Mouse (Mus musculus) urinary bladder, adult 2 months (tissue): ENCODE results near the gene Dtx4. TPM values are rescaled to one million over a fixed set of nuclear protein-coding genes. Genes with fewer than 3 reads are reported as not detected.
A peak's percentile ranks its signal among the peaks of the same experiment; 100 is the strongest.
"Not testable (repeated sequence)": the region's sequence is repeated elsewhere in the genome, so short reads cannot be mapped to it uniquely, and the experiment has no call there.

Experiments used
- DNase-seq: peaks from one replicate; pipeline ENCODE4 v3.0.0; 2022; ENCODE audit warnings: low spot score
- polyA plus RNA-seq: library from polyadenylated mRNA; depleted of rRNA; stranded (reverse); fragments of >200 nt; gene quantifications from 2 replicates; pipeline ENCODE4 v1.2.3, GENCODE M21; 2012; rRNA removed

The Dtx4 gene
- polyA plus RNA-seq: 12.6 and 16.8 TPM in 2 replicates

DNA sequence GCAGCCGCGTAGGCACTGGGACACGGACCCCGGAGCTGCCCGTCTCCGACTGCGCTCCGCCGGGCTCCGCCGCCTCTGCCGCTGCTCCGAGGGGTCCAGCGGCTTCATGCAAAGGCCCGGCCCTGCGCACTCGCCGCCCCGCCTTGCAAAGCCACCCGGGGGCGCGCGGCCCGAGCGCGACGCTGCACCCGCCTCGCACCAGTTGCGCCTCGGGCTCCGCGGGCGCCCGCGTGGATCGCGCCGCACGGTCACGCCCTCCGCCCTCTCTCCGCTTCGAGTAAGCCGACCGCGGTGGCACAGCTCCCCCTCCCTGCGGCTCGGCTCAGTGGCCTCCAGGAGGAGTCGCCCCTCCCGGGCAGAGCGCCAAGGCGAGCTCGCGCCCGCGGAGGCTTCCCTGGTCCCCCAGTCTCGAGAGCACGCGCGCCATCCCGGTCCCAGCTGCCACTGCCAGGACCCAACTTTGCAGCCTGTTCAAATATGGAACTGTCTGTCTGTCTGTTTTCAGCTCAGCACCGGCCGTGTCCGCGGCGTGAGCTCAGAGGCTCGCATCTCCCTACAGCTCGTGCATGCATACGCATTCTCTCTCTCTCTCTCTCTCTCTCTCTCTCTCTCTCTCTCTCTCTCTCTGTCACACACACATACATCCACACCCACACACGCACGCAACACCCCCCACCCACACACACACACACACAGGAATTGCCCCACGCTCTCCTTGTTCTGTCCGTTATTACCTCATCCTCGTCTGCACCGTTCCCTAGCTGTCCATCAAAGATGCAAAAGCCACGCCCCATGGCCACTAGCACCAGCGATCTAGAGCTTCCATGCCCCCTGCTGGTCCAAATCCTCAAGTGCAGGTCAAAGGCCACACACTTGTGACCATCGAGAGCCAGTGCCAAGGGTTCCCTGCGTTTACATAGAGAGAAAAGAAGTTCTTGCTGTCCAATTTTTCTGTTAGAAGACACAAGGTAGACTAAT lies at the start of gene Dtx4:
Gene Dtx4 (minus strand): TSS at position 85 of the 978 bp plus-strand sequence.
- peak; percentile 92 for DNase-seq

DNA sequence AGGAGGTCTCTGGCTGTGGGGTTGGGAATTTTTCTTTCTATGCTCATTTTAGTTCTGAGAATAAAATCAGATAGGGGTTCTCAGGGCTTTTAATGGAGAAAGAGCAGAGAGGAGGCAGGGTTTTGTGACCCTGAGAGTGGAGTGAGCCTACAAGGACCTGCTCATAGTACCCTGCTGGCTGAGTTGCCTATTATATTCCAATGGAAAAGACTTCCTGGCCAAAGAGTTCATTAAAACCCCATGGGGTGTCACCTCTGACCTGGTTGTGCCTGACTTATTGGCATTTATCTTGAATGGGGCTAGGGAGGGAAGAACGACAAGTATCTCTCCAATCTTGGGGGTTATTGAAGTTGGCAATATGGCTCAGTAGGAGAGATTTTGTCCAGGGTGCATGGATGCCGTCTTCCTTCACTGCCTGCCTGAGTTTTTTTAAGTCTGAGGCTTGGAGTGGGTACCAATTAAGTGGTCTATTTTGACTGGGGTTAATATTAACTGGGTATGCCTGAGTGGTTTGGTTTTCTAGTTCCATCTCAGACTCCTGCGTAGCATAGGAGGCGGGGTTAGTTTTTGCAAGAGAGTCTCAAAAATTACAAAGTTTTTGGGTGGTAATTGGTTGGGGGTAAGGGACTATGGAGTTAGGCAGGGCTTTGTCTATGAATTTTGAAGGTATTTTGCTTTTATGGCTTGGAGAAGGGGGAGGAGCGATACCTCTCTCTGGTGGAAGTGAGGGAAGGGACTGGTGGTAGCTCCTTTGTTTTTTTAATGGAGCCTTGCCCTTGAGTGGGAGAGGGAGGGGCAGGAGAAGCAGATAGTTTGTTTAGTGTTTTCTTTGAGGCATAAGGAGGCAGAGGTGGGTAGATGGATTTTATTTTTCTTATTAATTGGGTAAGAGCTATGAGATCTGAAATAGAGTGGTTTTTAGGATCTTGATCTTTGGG lies 49.0 kb upstream of the Dtx4 start:
- no peak for DNase-seq

DNA sequence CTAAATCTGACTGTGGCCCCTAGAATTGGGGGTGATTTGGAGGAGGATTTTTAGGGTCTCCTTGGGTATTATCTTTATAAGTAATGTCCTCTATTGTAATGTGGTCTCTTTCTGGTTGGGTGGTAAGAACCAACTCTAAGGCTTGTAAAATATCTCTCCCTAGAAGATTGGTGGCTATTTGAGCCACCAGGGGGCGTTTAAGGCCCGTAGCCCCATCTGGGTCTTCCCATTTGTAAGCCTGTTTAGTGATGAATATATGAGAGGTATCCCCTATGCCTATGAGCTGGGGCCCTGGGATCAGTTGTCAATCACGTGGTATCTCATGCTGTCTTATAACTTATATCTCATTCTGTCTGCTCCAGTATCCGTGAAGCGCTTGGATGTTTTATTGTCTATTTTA lies 47.9 kb upstream of the Dtx4 start:
- no peak for DNase-seq

DNA sequence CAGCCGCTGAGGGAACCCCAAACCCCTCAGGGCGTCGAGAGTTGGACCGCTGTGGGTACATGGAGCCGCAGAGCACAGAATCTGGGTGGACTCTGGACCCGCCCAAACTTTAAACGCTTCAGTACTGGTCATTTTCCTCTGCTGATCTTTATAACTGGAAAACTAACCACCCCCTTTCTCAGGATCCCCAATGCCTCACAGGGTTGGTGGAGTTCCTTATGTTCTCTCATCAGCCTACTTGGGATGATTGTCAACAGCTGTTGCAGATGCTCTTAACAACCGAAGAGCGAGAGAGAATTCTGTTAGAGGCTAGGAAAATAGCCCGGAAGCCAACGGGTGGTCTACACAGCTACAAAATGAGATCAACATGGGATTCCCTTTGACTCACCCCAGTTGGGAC lies 44.2 kb upstream of the Dtx4 start, which contains the start of gene Fam111a:
Gene Fam111a (plus strand): TSS at position 301 of the 400 bp plus-strand sequence.
- DNase-seq: not testable (repeated sequence)

DNA sequence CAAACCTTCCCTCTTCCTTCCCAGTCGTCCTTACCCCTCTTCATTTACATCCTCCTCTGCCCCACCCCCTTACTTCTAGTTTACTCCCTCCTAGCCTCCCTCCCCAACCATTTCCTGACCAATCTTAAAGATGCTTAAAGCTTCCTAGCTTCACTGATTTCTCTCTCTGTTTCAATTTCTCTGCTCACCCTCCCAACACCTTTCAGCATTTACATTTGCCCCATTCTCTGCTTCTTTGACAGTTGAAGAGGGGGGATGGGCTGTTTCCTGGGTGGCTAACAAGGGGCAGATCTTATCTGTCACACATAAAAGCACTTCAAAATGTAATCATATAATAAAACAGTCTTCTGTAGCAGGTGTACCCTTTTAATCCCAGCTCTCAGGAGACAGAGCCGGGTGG lies 40.4 kb upstream of the Dtx4 start:
- no peak for DNase-seq

DNA sequence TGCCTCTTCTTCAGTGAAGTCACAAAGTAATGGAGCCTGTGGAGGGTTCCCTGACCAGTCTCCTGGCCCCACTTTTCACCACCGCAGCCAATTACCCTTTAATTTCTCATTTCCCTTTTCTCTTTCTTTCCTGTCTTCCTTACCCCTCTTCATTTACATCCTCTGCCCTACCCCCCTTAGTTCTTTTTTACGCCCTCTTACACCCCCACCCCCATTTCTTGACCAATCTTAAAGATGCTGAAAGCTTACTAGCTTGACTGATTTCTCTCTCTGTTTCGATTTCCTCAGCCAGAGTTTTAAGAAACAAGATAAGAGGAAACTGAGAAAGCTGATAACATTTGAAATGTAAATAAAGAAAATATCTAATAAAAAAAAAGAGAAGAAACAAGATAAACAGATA lies 39.5 kb upstream of the Dtx4 start:
- DNase-seq: no peak

DNA sequence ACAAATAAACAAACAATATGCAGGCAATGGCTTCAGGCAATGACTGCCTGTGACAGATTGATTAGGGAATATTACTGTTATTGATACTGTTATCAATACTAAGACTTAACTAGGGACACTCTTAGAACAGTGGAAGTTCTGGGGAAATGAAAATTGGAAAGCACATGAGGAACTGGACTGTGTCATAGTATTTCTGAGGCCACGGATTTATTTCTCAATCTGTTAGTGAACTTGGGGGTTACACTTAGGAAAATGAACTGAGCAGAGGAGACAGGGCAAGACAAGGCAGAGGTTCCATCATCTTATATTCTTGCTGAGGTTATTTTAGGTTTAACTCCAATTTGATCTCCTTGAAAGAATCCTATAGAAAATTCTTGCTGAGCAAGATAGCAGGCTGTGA lies 38.7 kb upstream of the Dtx4 start:
- DNase-seq: no peak

DNA sequence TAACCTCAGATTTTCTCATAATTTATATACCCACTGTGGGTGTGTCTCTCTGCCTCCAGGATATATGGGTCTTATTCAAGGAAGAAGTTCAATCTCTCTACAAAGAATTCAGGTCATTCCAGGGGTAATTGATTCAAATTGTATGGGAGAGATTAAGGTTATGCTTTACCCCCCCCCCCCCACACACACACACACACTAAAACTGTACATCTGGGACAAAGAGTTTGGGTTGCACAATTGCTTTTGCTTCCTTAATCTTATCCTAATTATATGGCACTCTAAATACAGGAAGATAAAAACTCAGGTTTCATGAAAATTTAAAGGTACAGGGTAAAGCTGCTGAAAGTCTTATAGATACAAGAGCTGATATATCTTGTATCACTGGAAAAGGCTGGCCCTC lies 35.9 kb upstream of the Dtx4 start:
- DNase-seq: no peak

DNA sequence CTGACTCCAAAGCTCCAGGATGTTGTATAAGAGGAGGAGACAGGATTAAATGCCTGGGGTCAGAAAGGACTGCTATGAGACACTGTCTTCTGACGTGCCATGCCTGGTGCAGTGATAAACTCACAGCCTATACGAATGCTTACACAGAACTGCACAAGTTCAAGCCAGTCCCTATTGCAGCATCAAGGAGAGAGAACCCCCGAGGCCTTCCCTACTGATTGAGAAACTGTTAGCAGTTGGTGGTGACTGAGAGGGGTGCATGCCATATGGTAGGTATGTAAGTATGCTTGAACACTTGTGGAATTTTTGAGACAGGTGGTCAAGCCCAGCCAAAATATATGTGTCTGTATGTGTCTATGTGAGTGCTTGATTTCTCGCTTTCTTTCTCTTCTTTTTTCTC lies 22.1 kb upstream of the Dtx4 start:
- DNase-seq: no peak

DNA sequence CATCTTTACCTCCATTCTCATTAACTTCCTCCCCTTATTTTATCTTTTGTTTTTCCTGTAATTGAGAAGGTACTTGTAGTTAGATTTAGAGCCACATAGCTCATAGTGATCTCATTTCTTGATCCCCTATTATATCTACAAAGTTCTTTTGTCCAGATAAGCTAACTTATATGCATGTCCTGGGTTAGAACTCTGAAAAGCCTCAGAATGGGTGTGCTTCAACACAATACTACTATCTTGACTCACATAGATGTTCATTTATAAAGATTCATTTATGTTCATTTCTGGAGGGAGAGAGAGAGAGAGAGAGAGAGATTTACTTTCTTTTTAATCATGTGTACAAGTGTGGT lies 17.3 kb upstream of the Dtx4 start:
- DNase-seq: no peak

DNA sequence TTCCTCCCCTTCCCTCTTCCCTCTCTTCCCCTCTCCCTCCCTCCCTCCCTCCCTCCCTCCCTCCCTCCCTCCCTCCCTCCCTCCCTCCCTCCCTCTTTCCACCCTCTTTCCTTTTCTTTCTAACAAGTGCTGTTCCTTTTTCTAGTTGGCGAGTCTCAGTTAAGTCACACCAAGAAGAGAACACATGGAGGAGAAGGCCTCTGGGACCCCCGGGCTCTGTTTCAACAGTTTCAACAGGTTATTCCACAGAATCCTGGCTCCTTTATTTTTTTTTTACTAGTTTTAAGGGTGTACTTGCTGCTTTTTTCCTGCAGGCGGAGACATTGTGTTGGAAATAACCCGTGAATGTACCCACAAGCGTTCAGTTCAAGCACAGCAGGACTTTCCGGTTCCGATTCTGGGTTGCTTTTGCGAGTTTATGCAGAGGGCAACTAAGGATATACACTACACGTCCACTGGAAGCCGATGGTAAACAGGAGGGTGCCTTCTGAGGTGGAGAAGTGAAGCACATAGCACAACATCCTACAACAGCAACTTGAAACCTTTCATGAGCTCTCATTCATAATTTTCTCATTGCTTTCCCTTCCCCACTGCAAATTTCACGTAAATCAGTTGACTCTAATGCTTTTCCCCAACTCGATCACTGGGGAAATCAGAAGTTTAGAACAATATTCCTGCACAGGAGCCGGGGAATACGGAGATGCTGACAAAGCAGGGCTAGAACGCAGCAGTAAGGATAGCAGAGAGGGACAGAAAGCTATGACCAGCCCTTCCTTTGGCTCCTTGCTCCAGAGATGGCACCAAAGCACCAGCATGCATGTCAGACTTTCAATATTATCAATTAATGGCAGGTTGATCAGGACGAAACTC lies 16.7 kb upstream of the Dtx4 start:
- DNase-seq: peak; percentile 31

DNA sequence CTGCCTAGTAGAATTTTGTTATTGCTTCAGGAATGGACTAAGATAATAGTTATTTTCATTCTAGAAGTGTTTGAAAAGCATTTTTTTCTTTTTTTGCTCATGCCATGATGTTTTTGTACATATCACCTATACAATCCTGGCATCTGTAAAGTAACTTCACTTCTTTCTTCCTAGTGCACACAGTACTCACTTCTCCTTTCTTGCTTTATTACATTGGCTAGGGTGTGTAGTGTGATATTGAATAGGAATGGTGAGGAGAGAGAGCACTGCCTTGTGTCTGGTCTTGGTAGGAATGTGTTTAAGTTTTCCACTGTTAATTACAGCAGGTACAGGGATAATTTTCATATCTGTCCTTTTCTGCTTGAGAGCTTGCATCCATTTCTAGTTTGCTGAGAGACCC lies 13.4 kb upstream of the Dtx4 start:
- no peak for DNase-seq

DNA sequence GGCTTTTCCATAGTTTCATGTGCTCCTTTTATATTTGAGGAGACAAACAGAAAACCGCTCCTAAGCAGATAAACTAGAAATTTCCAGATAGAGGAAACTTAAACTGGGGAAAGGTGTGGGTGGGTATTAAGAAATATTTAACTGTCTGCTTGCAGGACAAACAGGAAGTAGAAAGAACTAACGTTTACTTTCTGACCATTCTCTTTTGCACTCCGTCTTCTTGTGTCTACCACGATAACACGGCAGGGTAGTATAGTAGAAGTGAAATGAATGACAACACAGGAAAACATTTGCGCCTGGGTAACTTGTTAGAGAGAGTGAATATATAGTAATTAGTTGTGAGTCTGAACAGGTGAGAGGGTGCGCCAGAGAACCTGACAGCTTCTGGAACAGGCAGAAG lies 1.5 kb upstream of the Dtx4 start:
- no peak for DNase-seq

DNA sequence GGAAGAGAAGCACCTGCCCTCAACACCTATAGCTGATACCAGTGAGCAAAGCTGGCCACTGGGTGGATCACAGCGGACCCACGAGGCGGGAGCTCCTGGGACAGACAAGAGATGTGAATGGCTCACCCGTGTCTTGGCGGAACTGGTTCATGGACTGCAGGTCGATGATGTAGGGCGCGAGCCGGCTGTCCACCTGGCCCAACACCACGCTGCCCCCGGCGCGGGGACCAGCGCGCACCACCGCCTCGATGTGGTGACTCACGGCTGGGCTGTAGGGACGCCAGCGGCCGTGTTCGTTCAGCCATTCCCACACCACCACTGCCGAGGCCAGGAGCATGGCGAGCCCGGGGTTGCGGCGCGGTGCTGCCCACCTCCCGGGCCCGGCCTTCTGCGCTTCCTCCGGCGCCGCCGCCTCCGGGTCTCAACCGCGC lies 358 bp downstream of the Dtx4 start:
- DNase-seq: peak; percentile 62

DNA sequence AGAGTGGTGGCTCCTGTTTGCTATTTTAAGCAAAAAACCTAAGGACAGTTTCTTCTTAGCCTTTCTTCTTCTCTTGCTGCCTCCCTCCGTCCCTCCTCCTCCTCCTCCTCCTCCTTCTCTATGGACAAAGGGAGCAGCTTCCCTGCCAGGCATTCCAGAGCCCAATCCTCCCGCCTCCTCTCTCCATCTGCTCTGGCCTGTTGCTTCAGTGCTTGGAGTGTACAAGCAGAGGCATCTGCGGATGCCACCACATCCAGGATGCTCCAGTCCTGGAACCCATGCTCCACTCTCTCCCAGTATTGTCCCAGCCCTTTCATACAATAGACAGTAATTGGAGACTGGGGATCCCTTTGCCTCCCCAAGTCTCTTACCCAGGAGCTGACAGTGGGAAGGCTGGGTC lies 1.1 kb downstream of the Dtx4 start:
- no peak for DNase-seq

DNA sequence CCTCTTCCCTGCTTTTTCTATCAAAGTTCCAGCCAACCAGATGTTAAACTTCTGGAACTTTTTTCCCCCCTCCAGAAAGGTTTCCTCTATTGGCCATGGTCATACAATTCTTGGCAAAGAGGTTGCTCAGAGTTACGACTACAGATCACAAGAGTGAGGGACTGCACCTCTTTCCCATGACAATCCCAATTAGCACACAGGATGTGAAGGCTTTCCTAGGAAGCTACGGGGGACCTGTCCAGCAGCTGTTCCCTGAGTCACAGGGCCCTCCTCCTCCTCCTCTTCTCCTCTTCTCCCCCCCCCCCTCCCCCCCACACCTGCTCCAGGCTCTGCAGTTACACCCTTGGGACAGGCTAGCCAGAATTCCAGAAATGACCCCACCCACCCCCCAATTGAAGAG lies 1.8 kb downstream of the Dtx4 start:
- no peak for DNase-seq

DNA sequence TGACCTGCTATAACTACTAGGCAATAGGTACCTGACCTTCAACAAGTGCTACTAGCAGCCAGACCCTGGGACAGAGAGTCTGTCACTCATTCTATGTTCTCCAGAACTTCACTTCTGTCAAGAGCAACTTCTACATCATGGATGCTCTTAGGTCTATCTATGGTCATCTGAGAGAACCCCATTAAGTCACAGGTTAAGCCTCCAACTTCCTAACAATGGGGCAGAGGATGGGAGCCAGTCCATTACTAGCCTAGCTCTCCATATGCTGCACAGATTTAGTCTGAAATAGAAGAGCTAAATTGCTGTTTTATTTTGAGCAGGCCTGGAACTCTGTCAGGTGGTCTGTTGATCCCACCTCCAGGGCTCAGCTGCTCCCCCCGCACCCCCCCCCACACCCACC lies 2.3 kb downstream of the Dtx4 start:
- no peak for DNase-seq

DNA sequence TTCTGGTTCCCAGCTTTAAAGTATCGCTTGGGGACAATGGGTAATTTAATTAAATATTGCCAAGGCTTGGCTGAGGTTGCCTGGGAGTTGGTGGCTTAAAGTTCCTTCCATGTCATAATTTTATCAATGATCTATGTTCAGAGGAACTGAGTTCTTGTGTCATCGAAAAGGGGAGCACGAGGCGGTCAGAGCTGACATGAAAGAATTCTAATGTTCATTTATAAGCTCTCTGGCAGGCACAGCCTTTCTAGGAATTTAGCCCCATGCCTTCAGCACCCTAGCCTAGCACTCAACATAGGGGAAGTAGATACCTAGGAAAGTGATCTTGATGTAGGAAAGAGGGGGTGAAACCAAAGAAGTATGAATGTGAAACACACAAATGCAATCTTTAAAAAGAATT lies 2.9 kb downstream of the Dtx4 start:
- no peak for DNase-seq

DNA sequence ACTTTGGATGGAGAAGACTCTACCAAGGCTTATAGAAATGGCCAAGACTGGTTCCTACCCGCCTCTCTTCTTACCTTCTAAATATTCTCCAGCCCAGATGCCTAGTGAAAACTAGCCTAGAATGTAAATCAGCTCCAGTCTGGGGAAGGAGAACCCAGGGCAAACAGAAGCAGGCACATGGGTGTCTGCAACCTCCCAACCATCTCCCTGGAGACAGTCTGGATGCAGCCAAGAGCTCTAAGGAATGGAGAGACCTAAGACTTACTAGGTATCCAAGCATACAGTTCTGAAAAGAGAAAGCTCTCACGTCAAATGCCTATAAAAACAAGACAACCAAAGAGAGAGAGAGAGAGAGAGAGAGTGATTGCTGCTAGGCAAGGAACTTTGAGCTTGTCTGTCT lies 3.3 kb downstream of the Dtx4 start:
- DNase-seq: no peak

DNA sequence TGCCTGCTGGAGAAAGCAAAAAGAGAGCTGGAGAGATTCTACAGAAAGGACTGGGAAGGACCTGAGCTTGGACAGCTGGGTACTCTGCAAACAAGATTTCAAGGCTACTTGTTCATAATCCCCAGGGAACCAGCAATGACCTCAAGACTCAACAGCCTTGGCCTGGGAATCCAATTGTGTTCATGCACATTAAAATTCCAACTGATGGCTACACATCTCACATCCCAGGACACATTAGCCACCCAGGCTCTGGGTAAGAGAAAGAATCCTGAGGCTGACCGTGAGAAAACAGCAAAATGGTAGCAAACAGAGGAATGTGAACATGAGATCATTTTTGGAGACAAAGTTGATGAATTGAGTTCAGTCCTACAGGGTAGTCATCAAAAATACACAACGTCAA lies 5.0 kb downstream of the Dtx4 start:
- no peak for DNase-seq

DNA sequence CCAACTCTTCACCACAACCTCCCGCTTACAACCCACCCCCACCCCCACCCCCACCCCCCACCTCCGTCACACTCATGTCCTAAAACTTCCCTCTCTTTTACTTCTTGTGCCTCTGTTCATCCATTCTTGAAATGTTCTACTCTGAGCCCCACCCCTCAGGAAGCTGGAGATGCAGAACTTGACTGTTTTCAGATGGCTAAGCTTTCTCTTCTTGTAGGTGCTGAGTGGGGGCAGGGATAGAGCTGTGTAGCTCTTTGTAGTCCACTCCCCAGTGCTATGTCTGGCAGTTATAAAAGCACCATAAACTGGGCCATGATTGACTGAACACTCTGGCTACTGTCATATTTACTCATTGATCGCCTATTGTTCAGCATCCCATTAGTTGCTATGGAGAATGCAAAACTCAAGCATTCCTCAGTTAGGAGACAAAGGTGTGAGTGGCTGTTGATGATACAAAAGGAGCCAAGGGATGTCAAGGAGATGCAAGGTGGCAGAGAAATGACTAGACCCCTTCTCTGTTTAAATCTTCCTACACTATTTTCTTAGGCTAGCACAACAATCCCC lies 6.2 kb downstream of the Dtx4 start:
- no peak for DNase-seq

DNA sequence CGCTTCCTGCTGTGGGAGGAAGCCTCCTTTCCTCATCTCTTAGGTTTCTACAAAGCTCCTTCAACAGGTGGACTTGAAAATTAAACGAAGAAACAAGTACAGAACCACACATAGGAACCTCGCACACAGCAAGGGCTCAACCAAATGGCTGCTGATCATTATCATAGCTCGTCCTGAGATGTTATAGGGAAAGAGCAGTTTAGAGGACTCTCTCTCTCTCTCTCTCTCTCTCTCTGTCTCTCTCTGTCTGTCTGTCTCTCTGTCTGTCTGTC lies 7.1 kb downstream of the Dtx4 start:
- DNase-seq: no peak
